Mouse (Mus musculus) kidney, adult 8-10 months (tissue): ENCODE data around the gene Trpm8.

Experiments used
- DNase-seq, 2 experiments: peaks; one replicate each; pipeline ENCODE4 v3.0.0; 2022

The Trpm8 gene

DNA sequence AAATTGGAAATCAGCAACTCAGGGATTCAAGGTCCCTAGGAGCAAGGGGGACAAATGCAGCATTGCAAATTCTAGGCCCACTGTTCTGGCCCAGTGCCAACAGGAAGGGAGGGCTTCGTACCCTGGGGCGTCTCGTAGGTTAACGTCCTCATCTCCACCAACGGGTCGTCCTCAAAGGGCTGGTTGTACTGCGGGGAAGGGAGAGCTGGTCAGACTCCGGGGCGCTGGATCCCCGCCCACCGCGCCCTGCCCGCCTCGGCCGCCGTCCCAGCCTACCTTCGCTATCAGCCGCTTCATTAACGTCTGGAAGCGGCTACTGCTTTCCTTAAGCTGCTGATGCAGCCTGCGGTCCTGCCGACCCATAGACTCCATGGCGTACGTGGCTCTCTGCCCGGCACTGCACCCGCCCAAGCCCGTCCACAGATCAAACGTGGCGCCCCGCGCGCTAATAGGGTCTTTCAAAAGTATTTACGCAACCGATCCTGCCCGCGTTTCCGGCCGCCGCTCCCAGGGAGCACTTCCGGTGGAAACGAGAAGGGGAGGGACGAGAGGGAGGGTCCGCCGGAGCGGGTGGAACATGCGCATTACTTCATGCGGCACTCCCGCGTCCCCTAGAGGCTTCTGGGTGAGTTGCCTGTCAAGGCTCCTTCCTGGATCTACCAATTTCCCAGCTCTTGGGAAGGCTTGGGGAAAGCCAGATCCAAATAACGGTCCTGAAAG is at the start of gene Trpm8, which contains the start of gene Hjurp:
Trpm8 (plus strand) TSS at position 564 of the 720 bp plus-strand sequence.
Hjurp (minus strand) TSS at position 536 of the 720 bp plus-strand sequence.
- DNase-seq = peak; percentile 100

DNA sequence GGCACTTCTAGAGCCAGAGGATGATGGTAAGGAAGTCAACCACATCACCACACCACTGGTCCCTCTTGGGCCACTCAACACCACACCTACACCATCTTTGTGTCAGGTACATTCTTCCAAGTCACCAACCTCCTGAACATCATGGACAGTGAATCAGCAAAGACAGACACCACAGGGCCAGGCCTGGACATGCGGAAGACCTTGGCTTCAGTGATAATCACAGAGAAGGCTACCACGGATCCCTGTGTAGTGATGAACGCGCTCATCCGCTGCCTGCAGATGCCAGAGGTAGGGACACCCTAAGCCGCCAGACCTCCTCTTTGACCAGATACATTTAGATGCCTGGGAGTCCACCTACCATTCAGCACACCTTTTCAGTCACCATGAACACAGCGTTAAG is 49.3 kb upstream of the Trpm8 start:
- peak in 1 of 2 experiments; percentile 1 for DNase-seq

DNA sequence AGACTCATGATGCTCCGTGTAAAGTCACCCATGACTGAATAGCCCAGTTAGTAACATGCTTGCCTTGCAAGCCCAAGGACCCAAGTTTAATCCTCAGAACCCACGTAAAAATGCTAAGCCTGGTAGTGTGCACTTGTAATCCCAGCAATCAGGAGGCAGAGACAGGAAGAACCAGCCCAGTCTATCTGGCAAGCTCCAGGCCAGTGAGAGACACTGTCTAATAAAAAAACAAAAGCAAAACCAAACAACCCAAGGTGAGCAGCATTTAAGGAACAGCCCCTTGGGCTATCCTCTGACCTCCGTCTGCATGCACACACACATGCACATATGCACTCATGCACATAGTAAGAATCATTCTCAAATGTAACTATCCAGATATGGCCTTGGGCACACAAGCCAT is 47.9 kb upstream of the Trpm8 start:
- no peak for DNase-seq

DNA sequence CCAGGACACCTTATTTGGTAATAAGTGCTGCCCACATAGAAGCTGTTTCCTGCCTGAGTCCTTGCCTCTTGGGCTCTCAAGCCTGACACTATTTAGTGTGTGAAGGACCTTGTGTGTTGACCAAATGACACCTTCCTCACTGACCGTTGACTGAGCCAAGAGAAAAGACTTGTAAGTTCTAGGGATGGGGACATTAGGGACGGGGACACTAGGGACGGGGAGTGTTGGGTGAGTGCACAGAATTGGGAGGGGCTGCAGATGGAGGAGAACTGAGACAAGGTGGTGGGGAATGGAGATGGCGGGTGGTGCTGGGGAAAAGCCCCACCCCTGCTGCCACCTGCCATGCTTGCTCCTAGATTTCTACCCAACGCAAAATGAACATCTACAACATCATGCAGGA is 47.5 kb upstream of the Trpm8 start:
- no peak for DNase-seq

DNA sequence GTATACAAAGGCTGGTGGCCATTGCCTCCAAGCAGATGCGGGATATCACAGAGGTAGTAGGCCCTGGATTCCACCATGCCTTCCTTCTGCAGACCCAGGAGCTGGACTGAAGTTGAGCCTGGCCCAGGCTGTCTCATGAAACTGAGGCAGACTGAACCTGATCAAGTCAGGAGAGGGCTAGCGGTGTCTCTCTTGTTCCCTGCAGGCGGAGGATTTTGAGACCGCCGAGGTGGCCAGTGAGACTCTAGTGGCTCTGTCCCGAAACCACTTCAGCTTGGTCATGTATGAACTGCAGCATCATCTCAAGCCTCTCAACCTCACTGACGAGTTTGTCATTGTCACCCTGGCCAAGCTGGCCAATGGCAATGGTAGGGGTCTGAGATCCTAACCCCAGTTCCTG is 47.0 kb upstream of the Trpm8 start:
- no peak for DNase-seq

DNA sequence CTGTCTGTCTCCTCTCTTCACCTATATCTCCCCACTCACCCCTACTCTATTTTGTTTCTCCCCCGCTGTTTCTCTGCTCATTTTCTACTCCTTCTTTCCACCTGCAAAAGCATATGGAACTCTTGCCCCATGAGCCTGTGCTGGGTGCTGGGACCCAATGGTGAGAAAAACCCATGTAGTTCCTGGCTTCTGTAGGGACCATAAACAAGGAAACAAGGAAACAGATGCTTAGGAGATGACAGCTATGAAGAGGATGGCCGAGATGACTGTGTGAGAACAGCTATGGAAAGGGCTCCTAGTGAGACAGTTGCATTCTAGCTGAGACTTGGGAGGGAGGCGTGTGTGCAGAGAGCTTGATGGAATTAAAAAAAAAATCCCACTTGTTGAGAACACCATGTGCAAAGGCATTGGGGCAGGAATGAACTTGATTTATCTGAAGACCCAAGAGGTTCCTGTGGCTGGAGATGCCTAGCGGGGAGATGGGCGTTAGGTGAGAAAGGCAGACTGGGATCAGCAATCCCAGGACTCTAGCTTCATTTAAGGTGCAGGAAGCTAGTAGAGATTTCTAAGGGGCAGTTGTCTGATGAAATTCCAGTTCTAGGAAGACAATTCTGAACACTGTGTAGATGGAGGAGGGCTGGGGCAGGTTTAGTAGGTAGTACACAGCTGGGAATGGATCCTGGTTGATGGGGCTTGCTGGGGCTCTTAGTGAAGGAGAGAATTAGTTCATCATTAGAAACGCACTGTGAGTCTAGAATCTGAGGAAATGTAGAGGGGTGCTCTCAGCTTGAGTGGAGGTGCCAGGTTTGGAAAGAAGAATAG is 46.3 kb upstream of the Trpm8 start:
- DNase-seq = no peak

DNA sequence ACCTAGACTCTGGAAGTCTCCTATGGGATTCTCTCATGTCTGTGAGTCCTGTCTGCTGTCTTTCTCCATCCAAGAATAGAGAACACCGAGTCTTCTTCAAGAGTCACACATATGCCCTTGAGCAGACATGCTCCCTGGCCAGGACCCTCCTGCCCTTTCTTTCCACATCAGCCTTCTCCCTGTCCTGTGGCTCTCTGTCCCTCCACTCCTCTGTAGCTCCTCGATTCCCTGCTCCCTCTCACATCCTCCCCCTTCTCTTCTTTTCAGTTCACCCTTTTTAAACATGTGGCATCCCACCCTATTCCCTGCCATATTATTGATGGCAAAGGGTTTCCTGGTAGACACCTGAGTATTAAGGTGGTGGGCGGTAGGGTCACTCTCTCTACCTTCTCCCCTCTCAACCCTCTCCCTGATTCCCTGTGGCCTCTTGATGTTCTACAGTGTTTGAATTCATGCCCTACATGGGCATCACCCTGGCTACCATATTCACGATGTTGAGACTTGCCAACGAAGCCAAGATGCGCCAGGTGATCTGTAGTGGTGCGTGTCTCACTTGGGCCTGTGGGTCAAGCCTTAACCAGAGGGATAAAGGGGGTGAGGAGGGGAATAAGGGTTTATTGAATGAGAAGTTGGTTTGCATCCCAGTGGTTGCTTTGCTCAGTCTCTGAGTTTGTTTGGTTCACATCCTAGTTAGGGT is 45.5 kb upstream of the Trpm8 start:
- DNase-seq = no peak

DNA sequence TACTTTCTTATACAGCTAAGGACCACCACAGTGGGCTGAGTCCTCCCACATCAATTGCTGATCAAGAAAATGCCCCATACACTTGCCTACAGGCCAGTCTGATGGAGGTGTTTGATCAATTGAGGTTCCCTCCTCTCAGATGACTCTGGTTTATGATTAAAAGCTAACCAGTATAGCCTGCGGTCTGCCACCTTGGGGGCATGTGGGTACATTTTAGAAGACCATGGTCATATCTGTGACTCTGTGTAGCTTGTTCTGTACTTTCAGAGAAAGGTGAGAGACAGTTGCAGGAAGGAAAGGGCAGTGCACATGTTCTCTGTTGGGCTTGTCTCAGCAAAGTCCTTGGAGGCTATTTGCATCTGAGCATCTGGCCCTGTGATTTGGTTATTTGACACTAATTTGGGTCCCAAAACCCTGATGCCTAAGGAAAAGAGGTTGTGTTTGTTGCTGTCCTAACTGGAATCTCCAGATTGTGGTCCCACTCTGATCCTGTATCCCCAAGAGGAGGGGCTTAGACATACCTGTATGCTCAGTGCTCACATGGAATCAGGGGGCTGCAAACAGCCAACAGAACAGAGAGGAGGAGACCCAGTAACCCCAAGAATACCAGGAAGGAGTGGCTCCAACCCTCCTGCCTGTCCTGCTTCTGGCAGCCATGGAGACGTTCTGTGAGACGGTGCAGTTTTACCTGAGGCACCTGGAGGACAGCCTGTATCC is 44.6 kb upstream of the Trpm8 start:
- DNase-seq = no peak

DNA sequence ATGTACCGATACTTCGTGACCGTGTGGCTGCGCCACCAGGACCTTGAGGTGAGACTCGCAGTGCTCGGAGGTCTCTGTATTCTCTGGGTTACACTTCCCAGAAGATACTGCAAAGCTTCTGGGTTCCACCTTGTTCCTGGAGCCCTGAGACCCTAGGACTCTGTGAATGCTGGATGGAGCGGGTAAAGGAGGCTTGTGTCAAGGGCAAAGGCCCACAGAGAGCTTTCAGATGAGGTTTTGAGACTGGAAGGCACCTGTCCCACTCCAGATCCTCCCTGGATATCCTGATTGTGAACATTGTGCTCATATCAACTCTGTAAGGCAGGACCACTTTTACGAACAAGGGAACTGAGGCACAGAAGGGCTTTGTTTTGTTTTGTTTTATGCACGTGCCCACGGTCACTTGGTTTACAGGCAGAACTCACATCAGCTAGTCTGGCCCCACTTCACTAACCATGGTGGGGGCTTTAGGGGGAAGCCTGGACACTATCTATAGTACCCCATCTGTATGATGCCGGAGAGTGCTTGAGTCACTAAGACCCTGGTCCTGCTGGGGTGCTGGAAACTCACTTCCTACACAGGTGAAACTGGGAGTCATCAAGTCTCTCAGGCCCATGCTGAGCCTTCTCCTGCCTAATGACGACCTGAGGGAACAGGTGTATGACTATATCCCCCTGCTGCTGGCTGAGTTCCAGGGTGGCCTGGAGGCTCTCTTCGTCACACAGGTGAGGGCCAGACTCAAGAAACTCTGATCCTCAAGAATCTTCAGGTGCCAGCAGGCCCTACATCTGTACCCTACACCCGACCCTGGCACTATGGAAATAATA is 43.8 kb upstream of the Trpm8 start:
- DNase-seq = no peak

DNA sequence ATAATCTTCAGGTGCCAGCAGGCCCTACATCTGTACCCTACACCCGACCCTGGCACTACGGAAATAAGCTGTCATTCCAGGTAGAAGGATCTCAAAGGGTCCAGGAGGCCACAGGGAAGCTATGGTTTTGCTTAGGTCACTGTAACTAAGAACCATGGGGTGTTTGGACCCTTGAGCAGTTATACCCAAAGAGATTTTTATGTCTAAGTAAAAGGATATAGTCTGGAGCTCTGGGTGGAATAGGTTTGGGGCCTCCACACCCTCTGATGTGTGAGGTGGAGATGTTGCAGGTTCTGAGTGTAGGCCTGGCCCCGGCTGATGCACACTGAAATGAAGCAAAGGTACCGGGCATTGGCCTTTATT is 43.2 kb upstream of the Trpm8 start:
- DNase-seq = no peak

DNA sequence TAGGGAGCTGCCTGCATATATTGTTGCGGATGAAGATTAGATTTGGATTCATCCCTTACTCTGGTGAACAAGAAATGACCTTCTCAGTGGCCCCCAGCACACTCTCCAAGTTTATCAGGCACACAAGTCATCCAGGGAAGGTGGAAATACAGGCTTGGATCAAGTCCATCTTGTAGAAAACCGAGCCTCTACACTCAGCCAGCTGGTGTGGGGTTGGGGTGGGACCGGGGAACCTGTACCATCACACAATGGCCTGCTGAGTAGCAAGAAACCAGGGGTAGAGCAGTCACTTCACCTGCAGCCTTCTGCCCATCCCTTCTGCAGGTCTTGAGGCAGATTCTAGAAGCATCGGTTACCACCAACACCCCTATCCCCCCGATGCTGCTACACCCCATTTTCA is 42.8 kb upstream of the Trpm8 start:
- no peak for DNase-seq

DNA sequence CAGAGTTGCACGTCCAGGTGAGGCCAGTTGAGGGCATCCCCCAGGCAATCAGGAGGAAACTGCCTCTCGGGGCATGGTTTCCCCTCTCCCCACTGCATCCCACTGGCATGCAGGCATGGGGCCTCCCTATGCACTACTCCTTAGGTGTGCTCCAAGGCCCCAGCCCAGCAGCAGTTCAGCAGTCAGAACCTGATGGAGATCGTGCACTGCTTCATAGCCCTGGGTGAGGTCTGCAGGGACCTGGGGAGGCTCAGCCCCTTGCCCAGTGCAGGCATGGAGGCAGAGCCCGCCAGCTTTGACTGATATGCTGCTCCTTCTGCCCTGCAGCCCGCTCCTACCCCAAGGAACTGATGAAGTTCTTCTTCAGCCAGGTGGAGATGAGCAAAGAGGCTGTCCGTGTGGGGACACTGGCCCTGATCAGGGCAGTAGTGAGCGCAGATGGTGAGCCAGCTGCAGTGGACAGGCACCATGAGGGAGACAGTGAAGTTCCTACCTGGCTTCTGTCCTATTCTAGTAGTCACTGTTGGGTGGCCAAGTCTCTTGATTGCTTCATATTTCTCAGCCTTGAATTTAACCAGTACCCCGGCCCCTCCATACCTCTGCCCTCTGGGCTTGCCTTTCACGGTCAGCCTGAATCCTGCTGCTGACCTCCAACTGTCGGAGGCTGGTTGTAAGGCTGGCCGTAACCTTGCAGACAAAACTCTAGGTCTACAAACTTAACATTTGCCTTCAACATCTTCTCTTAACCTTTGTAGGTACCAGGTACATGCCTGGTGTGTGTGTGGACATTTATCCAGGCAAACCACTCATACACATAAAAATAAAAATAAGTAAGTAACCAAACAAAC is 42.2 kb upstream of the Trpm8 start:
- DNase-seq = no peak

DNA sequence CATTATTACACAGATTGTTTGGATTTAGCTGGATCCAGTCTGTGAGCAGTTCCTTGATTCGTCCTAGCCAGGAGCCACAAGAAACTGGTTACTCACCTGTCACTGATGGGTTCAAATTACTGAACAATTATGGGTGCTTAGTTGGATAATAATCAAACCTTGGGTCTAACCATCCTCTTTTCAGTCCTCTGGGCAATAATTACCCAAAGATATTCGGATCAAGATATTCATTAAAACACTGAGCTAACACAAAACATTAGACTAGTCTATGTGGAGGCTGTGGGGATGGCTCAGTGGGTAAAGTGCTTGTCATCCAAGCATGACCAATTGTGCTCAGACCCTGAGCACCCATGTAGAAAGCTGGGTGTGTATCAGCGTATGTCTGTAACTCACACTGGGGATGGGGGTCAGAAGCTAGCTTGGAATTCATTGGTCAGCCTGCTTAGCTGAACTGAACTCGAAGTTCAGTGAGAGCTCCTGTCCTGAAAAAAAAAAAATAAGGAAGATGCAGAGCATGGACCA is 41.5 kb upstream of the Trpm8 start:
- DNase-seq = peak; percentile 62 to 78

DNA sequence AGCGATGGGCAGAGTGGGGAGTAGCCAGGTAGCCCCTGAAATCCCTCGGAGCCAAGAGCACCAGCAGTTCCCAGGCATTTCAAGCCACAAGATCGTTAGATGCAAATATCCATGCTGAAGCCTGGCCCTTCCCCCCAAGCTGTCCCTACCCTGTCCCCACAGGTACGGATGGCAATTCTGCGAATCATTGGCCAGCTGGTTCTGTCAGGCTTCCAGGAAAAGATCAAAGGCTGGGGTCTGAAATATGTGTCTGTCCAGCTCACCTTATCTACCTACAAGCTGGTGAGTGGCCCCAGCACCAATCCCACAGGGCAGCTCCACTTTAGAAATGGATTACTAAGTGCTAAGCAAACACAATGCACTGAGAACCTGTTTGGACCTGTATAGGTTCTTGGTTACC is 40.1 kb upstream of the Trpm8 start:
- DNase-seq = no peak

DNA sequence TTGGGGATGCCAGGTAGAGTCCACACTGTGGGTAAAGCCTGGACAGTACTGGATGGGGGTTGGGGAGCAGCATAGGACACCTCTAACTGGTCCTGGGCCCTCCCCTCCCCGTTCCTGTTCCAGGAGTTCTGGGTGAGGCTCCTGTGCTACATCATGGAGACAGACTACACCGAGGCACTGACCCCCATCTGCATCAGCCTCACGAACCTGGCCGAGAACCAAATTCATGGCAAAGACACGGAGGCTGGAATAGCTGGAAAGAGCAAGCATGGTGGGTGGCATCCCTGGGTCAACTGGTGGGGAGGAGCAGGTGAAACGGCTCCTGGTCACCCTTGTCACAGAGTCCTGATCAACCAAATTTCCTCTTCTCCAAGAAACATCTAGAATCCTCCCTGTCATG is 38.7 kb upstream of the Trpm8 start:
- DNase-seq = no peak

DNA sequence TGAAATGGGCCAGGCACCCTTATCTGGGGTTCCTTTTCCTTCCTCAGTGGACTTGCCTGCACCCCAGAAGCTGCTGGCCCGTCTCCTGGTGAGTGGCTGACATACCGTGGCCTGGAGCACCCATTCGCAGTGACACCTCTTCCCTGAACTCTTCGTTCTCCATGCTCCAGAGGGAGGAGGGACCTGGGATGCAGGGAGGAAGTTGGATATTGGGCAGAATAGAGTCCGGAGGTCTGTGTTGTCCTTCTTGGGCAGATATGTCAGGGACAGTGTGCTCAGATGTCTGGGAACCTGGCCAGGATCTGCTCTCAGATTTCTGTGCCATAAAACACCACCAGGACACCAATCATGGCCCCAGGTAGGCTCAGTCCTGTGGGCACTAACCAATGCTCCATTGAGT is 37.4 kb upstream of the Trpm8 start:
- DNase-seq = no peak

DNA sequence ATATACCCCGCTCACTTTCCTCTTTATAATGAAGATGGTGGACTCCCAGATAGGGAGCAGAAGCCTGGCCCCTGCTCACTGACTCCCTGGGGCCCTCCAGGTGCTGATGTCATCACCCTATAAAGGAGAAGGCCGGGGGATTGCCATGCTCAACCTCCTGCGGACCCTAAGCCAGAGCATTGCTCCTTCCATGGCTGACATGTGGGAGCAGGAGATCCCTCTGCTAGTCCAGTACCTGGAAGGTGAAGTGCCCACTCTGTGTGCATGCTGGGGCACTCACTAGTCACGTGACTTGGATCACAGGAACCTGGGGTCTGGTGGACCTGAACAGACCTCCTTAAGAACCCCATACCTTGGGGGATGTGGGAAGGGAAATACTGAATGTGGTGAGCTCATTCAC is 36.9 kb upstream of the Trpm8 start:
- no peak for DNase-seq

DNA sequence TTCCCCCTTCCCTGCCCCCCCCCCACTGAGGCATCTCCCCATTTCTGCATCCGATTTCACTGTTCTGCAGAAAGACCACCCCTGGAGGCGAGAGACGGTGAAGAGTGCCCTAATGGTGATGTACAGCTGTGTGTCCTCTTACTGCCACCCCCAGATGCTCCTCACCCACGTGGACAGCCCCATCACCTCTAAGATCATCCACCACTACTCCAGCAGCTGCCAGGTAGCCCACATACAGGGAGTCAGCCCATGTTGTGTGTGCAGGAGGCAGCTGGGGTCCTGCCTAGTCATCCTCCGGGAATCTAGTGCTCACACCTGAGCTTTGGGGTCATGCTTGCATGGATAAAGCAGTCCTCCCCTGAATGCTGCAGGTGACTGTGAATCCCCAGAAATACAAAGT is 33.6 kb upstream of the Trpm8 start:
- DNase-seq = no peak

DNA sequence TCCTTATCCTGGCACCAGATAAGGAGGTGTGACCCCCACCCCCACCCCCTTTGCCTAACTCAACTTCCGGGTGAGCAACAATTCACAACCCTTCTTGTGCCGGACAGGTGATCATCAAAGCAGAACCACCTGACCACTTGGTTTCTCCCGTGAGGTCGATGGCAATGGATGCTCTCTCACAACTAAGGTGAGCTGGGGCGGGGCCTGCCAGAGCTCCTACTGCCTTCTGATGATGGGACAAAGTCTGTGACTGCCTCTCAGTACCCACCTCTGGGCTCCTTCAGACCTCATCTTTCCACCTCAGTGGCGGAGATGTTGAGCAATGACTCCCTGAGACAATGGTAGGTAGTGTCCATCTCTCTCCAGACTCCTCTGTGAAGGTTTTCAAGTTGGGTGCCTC is 31.6 kb upstream of the Trpm8 start:
- no peak for DNase-seq

DNA sequence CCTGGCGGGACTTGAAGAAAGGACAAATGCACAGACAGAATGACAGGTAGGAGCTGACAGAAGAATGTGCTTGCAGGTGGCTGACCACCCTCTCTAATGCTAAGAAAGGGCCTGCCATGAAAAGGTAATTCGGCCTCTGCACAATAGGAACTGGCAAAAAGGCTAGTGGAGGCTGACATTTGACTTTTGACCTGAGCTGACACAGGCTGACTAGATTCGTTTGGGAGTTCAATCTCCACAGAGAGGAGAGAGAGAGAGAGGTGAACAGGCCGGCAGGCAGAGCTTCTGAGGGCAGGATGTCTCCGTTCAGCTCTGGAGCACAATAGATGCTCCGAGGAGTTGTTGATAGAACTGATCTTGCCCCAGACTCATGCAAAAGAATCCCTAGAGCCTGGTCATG is 31.1 kb upstream of the Trpm8 start:
- DNase-seq = no peak

DNA sequence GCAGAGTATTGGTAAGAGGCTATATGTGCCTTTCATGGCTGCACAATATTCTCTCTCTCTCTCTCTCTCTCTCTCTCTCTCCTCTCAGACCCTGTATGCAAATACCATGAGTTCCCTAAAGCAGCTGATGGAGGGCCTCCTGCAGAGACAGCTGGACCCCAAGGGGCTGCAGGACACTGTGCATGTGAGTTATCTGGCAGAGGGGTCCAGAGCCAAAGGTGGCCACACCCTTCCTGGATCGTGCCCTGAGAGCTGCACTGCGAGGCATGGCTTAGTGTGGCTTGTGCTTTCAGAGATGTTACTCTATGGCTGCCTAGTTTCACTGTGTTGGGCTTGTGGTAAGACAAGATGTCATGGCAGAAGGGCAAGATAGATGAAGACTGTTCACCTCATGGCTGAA is 29.8 kb upstream of the Trpm8 start:
- no peak for DNase-seq
